Mouse (Mus musculus) neural tube, embryonic 11.5 days (tissue): ENCODE data around the gene Smyd2. TPM values are rescaled to one million over a fixed set of nuclear protein-coding genes. Genes with fewer than 3 reads are reported as not detected.

Experiments used
- ATAC-seq: fragments of 200-750 bp; cut with Nextera tagmentation; 2 replicates; pipeline ENCODE4 v1.8.0; 2017; ENCODE audit warnings: moderate number of reproducible peaks, mild to moderate bottlenecking, moderate TSS enrichment, moderate library complexity; ENCODE audit not compliant: insufficient read depth, low FRiP score, low TSS enrichment
- DNase-seq: peaks from one replicate; pipeline ENCODE4 v3.0.0-alpha.2; 2015; ENCODE audit warnings: low spot score
- H3K27ac ChIP-seq: fragments of 300-500 bp; sonication (generic); 2 replicates; pipeline ENCODE4 v1.5.1; 2014; ENCODE audit warnings: low read depth, mild to moderate bottlenecking, low read length
- H3K27me3 ChIP-seq: fragments of 300-500 bp; sonication (generic); 2 replicates; pipeline ENCODE4 v1.6.1; 2014; ENCODE audit warnings: mild to moderate bottlenecking, low read length, mixed read lengths; ENCODE audit not compliant: control insufficient read depth, insufficient read depth
- H3K36me3 ChIP-seq: fragments of 300-500 bp; sonication (generic); 2 replicates; pipeline ENCODE4 v1.6.1; 2014; ENCODE audit warnings: mild to moderate bottlenecking, low read length, moderate library complexity, mixed read lengths; ENCODE audit not compliant: control insufficient read depth, insufficient read depth
- H3K4me1 ChIP-seq: fragments of 300-500 bp; sonication (generic); 2 replicates; pipeline ENCODE4 v1.6.1; 2014; ENCODE audit warnings: low read length, mixed read lengths; ENCODE audit not compliant: control insufficient read depth, insufficient read depth
- H3K4me2 ChIP-seq: fragments of 300-500 bp; sonication (generic); 2 replicates; pipeline ENCODE4 v1.6.1; 2014; ENCODE audit warnings: low read depth, mild to moderate bottlenecking, moderate library complexity
- H3K4me3 ChIP-seq: fragments of 300-500 bp; sonication (generic); 2 replicates; pipeline ENCODE4 v1.5.1; 2014; ENCODE audit warnings: low read depth, low read length
- H3K9ac ChIP-seq: fragments of 300-500 bp; sonication (generic); 2 replicates; pipeline ENCODE4 v1.6.1; 2014; ENCODE audit warnings: mild to moderate bottlenecking, low read length
- H3K9me3 ChIP-seq: fragments of 300-500 bp; sonication (generic); 2 replicates; pipeline ENCODE4 v1.6.1; 2016; ENCODE audit warnings: low read length; ENCODE audit not compliant: control insufficient read depth
- WGBS: fragments of 180-500 bp; shearing (Covaris S2); extraction: QIAGEN DNeasy Blood & Tissue Kit; methylation state at CpG from one replicate; pipeline ENCODE4 v1.1.7; 2014; 5-methylcytosine and 5-hydroxymethylcytosine counted together
- polyA plus RNA-seq: library from polyadenylated mRNA; unstranded; fragments of >200 nt; fragmentation: Nextera tagmentation; extraction: Ambion mirVana; gene quantifications from 2 replicates; pipeline ENCODE4 v1.2.1, GENCODE M21; 2014

Gene Smyd2
- polyA plus RNA-seq, 1 experiment from 2014 or later, result 64.1 TPM

GRCm38 (mm10) chr1:189873591-189873990 lies 48.6 kb downstream of the Smyd2 start:
- WGBS, result 84% methylated on average over 8 of the region's 8 CpGs

DNA sequence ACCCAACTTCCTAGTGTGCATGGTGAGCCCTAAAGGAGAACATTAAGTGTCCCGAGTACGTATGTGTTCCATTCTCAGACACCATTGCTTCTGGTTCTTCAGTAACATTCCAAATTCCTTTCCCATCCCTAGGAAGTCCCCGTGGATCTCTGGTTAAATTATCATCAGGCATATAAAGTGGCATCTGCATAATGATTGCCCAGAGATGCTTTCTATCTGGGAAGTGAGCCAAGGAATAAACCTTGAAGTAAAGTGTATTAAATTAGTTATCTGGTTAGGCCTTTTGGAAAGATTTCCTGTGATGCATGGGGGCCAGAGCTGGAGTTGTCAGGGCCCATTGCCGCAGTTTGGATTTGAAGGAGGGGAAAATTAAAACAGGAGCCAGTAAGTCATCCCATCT lies 50.1 kb downstream of the Smyd2 start:
- no peak for ATAC-seq
- Histone ChIP-seq H3K27ac (no peak overlapping the region), H3K27me3 (no peaks in the 10 kb centered on the region), H3K4me2 (no peak overlapping the region), H3K36me3 (no peaks in the 10 kb centered on the region), H3K4me3 (no peak overlapping the region), H3K9ac (no peak overlapping the region), H3K9me3 (no peaks in the 10 kb centered on the region), H3K4me1 (no peaks in the 10 kb centered on the region)
- 90% methylated on average over 4 of the region's 4 CpGs for WGBS
- DNase-seq, result no peak

More at GRCm38 (mm10) chr1:189873591-189873990, 48.6 kb downstream of the Smyd2 start:
- H3K27me3 ChIP-seq, result no peaks in the 10 kb centered on the region
- H3K9me3 ChIP-seq, result no peaks in the 10 kb centered on the region
- ATAC-seq, result no peak
- no peak for DNase-seq
- H3K27ac ChIP-seq, result no peak overlapping the region
- no peak overlapping the region for H3K9ac ChIP-seq
- no peaks in the 10 kb centered on the region for H3K36me3 ChIP-seq
- no peak overlapping the region for H3K4me3 ChIP-seq
- H3K4me2 ChIP-seq, result no peak overlapping the region
- H3K4me1 ChIP-seq, result no peaks in the 10 kb centered on the region

DNA sequence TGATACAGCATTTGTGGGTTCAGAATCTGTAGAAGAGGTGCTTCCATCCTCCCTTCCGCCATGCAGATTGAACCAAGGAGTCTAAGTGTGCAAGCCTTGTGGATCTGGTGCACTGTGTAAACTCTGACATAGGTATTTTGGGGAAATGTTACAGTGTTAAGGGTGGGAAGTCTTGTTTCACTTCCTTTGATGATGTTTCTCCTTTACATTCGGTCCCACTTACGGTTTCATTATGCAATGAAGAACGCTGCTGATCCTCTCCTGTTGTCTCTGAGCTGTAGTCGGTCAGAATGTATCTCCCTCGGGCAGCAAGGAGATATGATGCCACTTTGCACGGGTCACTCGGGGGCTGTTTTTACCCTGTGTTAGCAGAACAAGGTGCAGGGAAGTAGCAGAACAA lies 50.5 kb downstream of the Smyd2 start:
- no peaks in the 10 kb centered on the region for H3K36me3 ChIP-seq
- WGBS, result 90% methylated on average over 8 of the region's 8 CpGs
- H3K27me3 ChIP-seq, result no peaks in the 10 kb centered on the region
- H3K9me3 ChIP-seq, result no peaks in the 10 kb centered on the region
- no peak for ATAC-seq
- H3K4me3 ChIP-seq, result no peak overlapping the region
- no peaks in the 10 kb centered on the region for H3K4me1 ChIP-seq
- H3K27ac ChIP-seq, result no peak overlapping the region
- no peak overlapping the region for H3K4me2 ChIP-seq
- no peak overlapping the region for H3K9ac ChIP-seq
- DNase-seq, result no peak

DNA sequence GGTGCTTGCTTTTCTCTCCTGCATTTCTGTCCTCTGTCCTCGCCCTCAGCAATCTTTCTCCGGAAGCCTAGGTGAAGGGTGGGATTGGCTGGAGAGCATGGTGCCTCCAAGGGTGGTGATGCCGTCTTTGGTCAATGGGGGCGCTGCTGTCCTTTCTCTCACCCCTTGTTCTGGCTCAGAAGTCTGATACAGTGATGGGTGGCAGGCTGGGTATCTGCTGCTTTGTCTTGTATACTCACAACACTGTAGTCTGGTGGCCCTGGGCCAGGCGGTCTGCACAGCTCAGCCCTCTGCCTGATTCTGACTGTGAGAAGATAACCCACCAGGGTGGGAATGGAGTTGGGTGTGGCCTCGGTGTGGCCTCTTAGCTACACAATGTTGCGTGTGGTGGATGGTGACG lies 51.6 kb downstream of the Smyd2 start:
- H3K4me2 ChIP-seq, result no peak overlapping the region
- H3K9me3 ChIP-seq, result no peaks in the 10 kb centered on the region
- H3K9ac ChIP-seq, result no peak overlapping the region
- ATAC-seq, result no peak
- H3K27me3 ChIP-seq, result no peaks in the 10 kb centered on the region
- no peaks in the 10 kb centered on the region for H3K4me1 ChIP-seq
- no peak overlapping the region for H3K4me3 ChIP-seq
- no peaks in the 10 kb centered on the region for H3K36me3 ChIP-seq
- no peak for DNase-seq
- WGBS, result 85% methylated on average over 8 of the region's 8 CpGs
- H3K27ac ChIP-seq, result no peak overlapping the region

DNA sequence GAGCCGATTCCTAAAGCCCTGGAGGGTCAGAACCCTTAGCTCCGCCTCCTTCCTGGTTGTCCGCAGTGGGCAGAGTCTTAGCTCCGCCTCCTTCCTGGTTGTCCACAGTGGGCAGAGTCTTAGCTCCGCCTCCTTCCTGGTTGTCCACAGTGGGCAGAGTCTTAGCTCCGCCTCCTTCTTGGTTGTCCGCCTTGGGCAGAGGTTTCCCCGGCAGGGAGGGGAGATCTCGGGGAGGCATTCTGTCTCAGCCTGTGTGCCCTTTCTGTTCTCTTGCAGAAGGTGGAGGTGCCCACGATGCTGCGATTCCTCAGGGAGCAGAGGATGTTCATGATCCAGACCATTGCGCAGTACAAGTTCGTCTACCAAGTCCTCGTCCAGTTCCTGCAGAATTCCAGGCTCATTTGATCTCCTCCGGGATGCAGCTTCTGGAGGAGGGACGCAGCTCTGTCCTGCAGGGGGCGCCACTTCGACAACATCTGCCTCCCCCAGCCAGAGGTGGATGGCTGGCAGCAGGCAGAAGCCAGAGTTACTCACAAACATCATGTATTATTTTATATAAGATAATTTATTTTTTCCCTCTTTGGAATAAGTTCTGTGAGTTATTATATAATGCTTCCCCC lies 52.4 kb downstream of the Smyd2 start:
- DNase-seq (no peak), ATAC-seq (no peak)
- Histone ChIP-seq H3K36me3 (no peaks in the 10 kb centered on the region), H3K9ac (no peak overlapping the region), H3K4me3 (no peak overlapping the region), H3K4me1 (no peaks in the 10 kb centered on the region), H3K4me2 (no peak overlapping the region), H3K9me3 (no peaks in the 10 kb centered on the region), H3K27me3 (no peaks in the 10 kb centered on the region), H3K27ac (no peak overlapping the region)
- 93% methylated on average over 18 of the region's 18 CpGs for WGBS

GRCm38 (mm10) chr1:189868036-189868435 lies 54.1 kb downstream of the Smyd2 start:
- no peak overlapping the region for H3K4me3 ChIP-seq
- H3K9ac ChIP-seq, result no peak overlapping the region
- no peak overlapping the region for H3K4me2 ChIP-seq
- H3K9me3 ChIP-seq, result no peaks in the 10 kb centered on the region
- no peak for DNase-seq
- no peaks in the 10 kb centered on the region for H3K36me3 ChIP-seq
- 89% methylated on average over 10 of the region's 10 CpGs for WGBS
- H3K27ac ChIP-seq, result no peak overlapping the region
- no peak for ATAC-seq
- H3K27me3 ChIP-seq, result no peaks in the 10 kb centered on the region
- H3K4me1 ChIP-seq, result no peaks in the 10 kb centered on the region

- no peaks in the 10 kb centered on the region for H3K4me1 ChIP-seq
- 70% methylated on average over 9 of the region's 9 CpGs for whole genome bisulfite sequencing
- DNase-seq, result no peak
Observed at GRCm38 (mm10) chr1:189867497-189867896, 54.7 kb downstream of the Smyd2 start.

GRCm38 (mm10) chr1:189867034-189867433 lies 55.1 kb downstream of the Smyd2 start:
- WGBS, result 78% methylated on average over 5 of the region's 5 CpGs
- Histone ChIP-seq H3K4me1 (no peaks in the 10 kb centered on the region), H3K27me3 (no peaks in the 10 kb centered on the region), H3K4me2 (no peak overlapping the region), H3K9ac (no peak overlapping the region), H3K27ac (no peak overlapping the region), H3K36me3 (no peaks in the 10 kb centered on the region), H3K9me3 (no peaks in the 10 kb centered on the region), H3K4me3 (no peak overlapping the region)
- DNase-seq (no peak), ATAC-seq (no peak)

More at GRCm38 (mm10) chr1:189867497-189867896, 54.7 kb downstream of the Smyd2 start:
- Histone ChIP-seq H3K36me3 (no peaks in the 10 kb centered on the region), H3K9me3 (no peaks in the 10 kb centered on the region), H3K27me3 (no peaks in the 10 kb centered on the region), H3K27ac (no peak overlapping the region), H3K4me2 (no peak overlapping the region), H3K9ac (no peak overlapping the region), H3K4me3 (no peak overlapping the region)
- ATAC-seq, result no peak

DNA sequence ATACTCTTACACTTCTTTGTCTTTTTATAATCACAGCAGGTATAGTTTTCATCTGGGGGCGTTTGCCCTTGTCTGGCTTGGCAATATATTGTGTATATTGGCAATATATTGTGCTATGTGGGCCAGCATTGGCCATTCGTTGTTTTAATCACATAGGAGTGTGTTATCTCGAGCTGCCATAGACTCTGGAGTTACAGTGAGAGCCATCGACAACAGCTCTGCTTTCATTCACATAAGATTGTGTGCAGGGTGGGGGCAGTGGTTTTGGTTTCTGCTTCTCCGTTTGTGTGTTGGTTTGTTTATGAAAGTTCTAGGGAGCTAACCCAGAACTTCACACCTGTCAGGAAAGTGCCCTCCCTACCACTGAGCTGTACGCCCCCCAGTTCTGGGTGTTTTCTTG lies 55.5 kb downstream of the Smyd2 start:
- no peak overlapping the region for H3K27ac ChIP-seq
- WGBS, result 88% methylated on average over 6 of the region's 6 CpGs

More for the DNA sequence above, 55.5 kb downstream of the Smyd2 start:
- no peak overlapping the region for H3K4me3 ChIP-seq
- no peak overlapping the region for H3K9ac ChIP-seq
- no peaks in the 10 kb centered on the region for H3K9me3 ChIP-seq
- H3K27me3 ChIP-seq, result no peaks in the 10 kb centered on the region
- no peaks in the 10 kb centered on the region for H3K4me1 ChIP-seq
- ATAC-seq, result no peak
- no peak for DNase-seq
- no peak overlapping the region for H3K4me2 ChIP-seq
- no peaks in the 10 kb centered on the region for H3K36me3 ChIP-seq
